Mouse (Mus musculus) hindbrain, embryonic 15.5 days (tissue): ENCODE measurements at regions not wholly inside any gene's neighbourhood (a gene's known extent, or its start where the extent isn't known, plus 50 kb on each side); places are given as distances from the start of the nearest gene placed in this dataset.

Experiments used
- ATAC-seq: fragments of 200-750 bp; cut with Nextera tagmentation; 2 replicates; pipeline ENCODE4 v1.8.0; 2017; ENCODE audit warnings: low read depth, moderate number of reproducible peaks, moderate TSS enrichment; ENCODE audit not compliant: low FRiP score
- H3K27ac ChIP-seq: fragments of 300-500 bp; sonication (generic); replicated peaks from 2 replicates; pipeline ENCODE4 v1.5.1; 2015; ENCODE audit warnings: mild to moderate bottlenecking, inconsistent platforms
- H3K27me3 ChIP-seq: fragments of 300-500 bp; sonication (generic); 2 replicates; pipeline ENCODE4 v1.6.1; 2015; ENCODE audit warnings: control low read depth, inconsistent platforms
- H3K36me3 ChIP-seq: fragments of 300-500 bp; sonication (generic); 2 replicates; pipeline ENCODE4 v1.6.1; 2015; ENCODE audit warnings: control low read depth, inconsistent platforms
- H3K4me1 ChIP-seq: fragments of 300-500 bp; sonication (generic); replicated peaks from 2 replicates; pipeline ENCODE4 v1.6.1; 2015; ENCODE audit warnings: control low read depth, inconsistent platforms
- H3K4me2 ChIP-seq: fragments of 300-500 bp; sonication (generic); 2 replicates; pipeline ENCODE4 v1.6.1; 2015; ENCODE audit warnings: moderate library complexity, mild to moderate bottlenecking, inconsistent platforms
- H3K4me3 ChIP-seq: fragments of 300-500 bp; sonication (generic); 2 replicates; pipeline ENCODE4 v1.5.1; 2015; ENCODE audit warnings: mild to moderate bottlenecking, inconsistent platforms
- H3K9ac ChIP-seq: fragments of 300-500 bp; sonication (generic); 2 replicates; pipeline ENCODE4 v1.6.1; 2015; ENCODE audit warnings: inconsistent platforms
- H3K9me3 ChIP-seq: fragments of 300-500 bp; sonication (generic); 2 replicates; pipeline ENCODE4 v1.6.1; 2016; ENCODE audit warnings: control low read depth, inconsistent platforms
- WGBS: fragments of 180-500 bp; shearing (Covaris S2); methylation state at CpG from one replicate; pipeline ENCODE4 v1.1.7; 2015; 5-methylcytosine and 5-hydroxymethylcytosine counted together

- no peaks in the 10 kb centered on the region for H3K36me3 ChIP-seq
- H3K27ac ChIP-seq = no peak overlapping the region
- ATAC-seq = no peak
- no peaks in the 10 kb centered on the region for H3K9me3 ChIP-seq
- no peak overlapping the region for H3K9ac ChIP-seq
- H3K4me3 ChIP-seq = no peak overlapping the region
- H3K4me2 ChIP-seq = no peak overlapping the region
- no peaks in the 10 kb centered on the region for H3K27me3 ChIP-seq
- H3K4me1 ChIP-seq = no peaks in the 10 kb centered on the region
Observed at GRCm38 (mm10) chr17:59793434-59793833, 780.3 kb upstream of the Nudt12 start.

DNA sequence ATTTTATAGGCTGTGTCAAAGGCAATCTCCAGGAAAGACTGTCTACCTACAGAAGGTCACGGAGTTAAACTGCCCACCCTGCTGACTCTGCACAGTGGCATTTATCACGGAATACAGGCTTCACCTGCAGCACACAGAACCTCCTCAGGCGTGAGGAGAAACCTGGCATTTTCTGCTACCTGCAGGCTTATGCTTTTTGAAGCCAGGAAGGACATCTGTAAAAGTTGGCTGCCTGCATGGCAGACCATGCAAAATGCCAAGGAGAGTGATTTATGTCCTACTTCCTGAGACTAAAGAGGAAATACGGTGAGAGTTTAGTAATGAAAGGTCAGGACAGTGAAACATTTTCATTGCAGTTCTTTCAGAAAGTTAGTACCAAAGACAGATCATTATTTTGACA lies 779.6 kb upstream of the Nudt12 start:
- Histone ChIP-seq H3K36me3 (no peaks in the 10 kb centered on the region), H3K27ac (no peak overlapping the region), H3K4me2 (no peak overlapping the region), H3K4me1 (no peaks in the 10 kb centered on the region), H3K4me3 (no peak overlapping the region), H3K27me3 (no peaks in the 10 kb centered on the region), H3K9ac (no peak overlapping the region), H3K9me3 (no peaks in the 10 kb centered on the region)
- WGBS = 77% methylated on average over 4 of the region's 4 CpGs
- ATAC-seq = no peak

GRCm38 (mm10) chr17:59774075-59774474 lies 760.9 kb upstream of the Nudt12 start:
- Histone ChIP-seq H3K27me3 (no peaks in the 10 kb centered on the region), H3K4me1 (no peaks in the 10 kb centered on the region), H3K36me3 (no peaks in the 10 kb centered on the region), H3K9ac (no peak overlapping the region), H3K27ac (no peak overlapping the region), H3K4me2 (no peak overlapping the region), H3K4me3 (no peak overlapping the region), H3K9me3 (no peaks in the 10 kb centered on the region)
- WGBS = 70% methylated on average over 3 of the region's 3 CpGs
- ATAC-seq = no peak

GRCm38 (mm10) chr17:59766580-59766979 lies 753.4 kb upstream of the Nudt12 start:
- Histone ChIP-seq H3K27me3 (no peaks in the 10 kb centered on the region), H3K9ac (no peak overlapping the region), H3K4me2 (no peak overlapping the region), H3K9me3 (no peaks in the 10 kb centered on the region), H3K4me1 (no peaks in the 10 kb centered on the region), H3K27ac (no peak overlapping the region), H3K36me3 (no peaks in the 10 kb centered on the region), H3K4me3 (no peak overlapping the region)
- no peak for ATAC-seq
- WGBS = 93% methylated on average over 7 of the region's 7 CpGs

DNA sequence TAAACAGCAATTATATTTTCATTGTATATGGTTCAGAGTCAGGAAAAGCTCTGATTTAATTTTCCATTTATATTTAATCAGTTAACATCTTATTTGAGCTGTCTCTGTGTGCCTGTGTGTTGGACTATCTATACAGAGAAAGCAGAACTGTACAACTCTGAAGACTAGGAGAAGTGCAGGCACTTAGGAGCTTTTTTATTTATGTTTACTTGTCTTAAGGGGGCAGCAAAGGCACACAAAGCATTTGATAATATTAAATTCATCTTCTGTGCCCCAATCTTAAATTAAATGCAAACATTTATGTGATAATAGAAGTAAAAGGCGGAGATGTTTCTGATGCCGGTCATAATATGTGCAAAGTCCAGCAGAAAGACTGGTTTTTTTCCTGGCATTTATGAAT lies 751.3 kb upstream of the Nudt12 start:
- Histone ChIP-seq H3K9ac (no peak overlapping the region), H3K27me3 (no peaks in the 10 kb centered on the region), H3K4me3 (no peak overlapping the region), H3K4me2 (no peak overlapping the region), H3K36me3 (no peaks in the 10 kb centered on the region), H3K9me3 (no peaks in the 10 kb centered on the region), H3K4me1 (no peaks in the 10 kb centered on the region), H3K27ac (no peak overlapping the region)
- WGBS = 56% methylated on average over 2 of the region's 2 CpGs
- no peak for ATAC-seq

DNA sequence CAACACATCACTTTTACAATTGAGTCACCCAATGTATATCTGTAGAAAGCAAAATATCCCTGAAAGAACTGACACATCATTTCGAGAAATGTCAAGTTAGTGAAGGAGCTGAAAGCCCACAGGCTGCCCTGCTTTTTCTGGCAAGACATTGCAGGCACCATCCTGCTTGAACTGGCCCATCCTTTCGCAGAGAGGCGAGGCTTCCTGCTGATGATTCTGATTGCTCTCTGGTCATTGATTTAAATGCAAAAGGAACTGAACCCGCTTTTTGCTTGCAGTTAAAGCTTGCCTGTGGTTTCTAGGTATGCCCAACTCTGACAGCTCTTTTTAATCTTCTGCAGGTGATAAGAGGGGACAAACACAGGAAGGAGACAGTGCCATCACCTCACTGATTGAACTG lies 748.9 kb upstream of the Nudt12 start:
- Histone ChIP-seq H3K27me3 (no peaks in the 10 kb centered on the region), H3K4me1 (no peaks in the 10 kb centered on the region), H3K4me3 (no peak overlapping the region), H3K36me3 (no peaks in the 10 kb centered on the region), H3K4me2 (no peak overlapping the region), H3K27ac (no peak overlapping the region), H3K9ac (no peak overlapping the region), H3K9me3 (no peaks in the 10 kb centered on the region)
- no peak for ATAC-seq
- WGBS = 34% methylated on average over 4 of the region's 4 CpGs

DNA sequence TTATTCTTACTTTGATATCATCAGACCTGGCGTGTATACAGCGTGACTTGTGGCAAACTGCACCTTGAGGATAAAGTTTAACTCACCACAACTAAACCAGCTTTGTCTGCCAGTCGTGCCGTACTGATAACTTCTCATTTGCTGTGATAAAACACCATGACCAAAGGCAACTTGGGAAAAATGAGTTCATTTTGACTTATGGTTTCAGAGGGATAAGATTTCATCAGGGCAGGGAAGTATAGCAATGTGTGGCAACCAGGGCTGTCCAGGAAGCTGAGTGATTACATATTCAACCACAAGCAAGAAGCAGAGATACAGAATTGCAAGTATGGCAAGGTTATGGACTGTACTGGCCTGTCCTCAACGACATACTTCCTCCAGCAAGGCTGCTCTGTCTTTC lies 747.7 kb upstream of the Nudt12 start:
- H3K36me3 ChIP-seq = no peaks in the 10 kb centered on the region
- H3K4me2 ChIP-seq = no peak overlapping the region
- H3K9me3 ChIP-seq = no peaks in the 10 kb centered on the region
- H3K27me3 ChIP-seq = no peaks in the 10 kb centered on the region
- no peak overlapping the region for H3K27ac ChIP-seq
- no peak overlapping the region for H3K4me3 ChIP-seq
- 90% methylated on average over 5 of the region's 5 CpGs for WGBS
- no peaks in the 10 kb centered on the region for H3K4me1 ChIP-seq
- H3K9ac ChIP-seq = no peak overlapping the region
- ATAC-seq = no peak

DNA sequence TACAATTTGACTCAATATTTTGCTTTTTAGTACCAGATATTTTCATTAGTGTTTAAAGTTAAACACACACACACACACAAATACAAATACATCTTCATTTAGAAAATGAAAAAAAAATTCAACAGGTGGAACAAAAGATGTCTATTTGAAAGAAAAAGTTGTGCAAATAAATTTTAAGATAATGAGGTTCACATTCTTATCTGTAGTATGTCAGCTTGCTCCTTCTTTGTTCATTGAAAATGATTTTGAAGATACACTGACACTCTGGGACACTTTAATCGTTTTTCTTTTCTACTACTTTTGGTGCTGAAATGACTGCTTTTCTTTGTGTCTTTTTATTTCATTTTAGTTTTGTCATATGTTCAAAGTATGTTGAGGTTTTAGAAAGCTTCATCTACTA lies 732.9 kb upstream of the Nudt12 start:
- H3K4me3 ChIP-seq = no peak overlapping the region
- H3K4me1 ChIP-seq = no peaks in the 10 kb centered on the region
- no peak for ATAC-seq
- H3K9me3 ChIP-seq = no peaks in the 10 kb centered on the region
- H3K4me2 ChIP-seq = no peak overlapping the region
- H3K27ac ChIP-seq = no peak overlapping the region
- 85% methylated on average over 1 of the region's 1 CpGs for WGBS
- H3K27me3 ChIP-seq = no peaks in the 10 kb centered on the region
- no peaks in the 10 kb centered on the region for H3K36me3 ChIP-seq
- no peak overlapping the region for H3K9ac ChIP-seq
